ENCODE assay signal across 19 mouse cellular contexts in genomic region chr16:46616606-46617005, GRCm38 (mm10).
DNase-seq lines count a peak whose midpoint lies in the region; ATAC-seq and TF ChIP-seq lines count a peak whose summit lies in the region.
"Had no signal": no experiment of that assay in that cellular context is flagged by ENCODE, and none has a peak within 500 bp of the region (broad histone marks: within the 10 kb centered on the region; RNA-seq: fewer than 3 reads in every experiment).

No protein-coding gene starts in this region.

- no peak for TF ChIP-seq CTCF in forebrain, postnatal 0 days (IDR thresholded peaks at IDR 0.05; ENCODE audit: low read depth)

- H3K4me3 ChIP-seq in forebrain, embryonic 12.5 days (replicated peaks) = no peak overlapping the region
- no peak overlapping the region for H3K4me3 ChIP-seq in forebrain, postnatal 0 days (ENCODE audit: low read depth, low read length)
- H3K4me3 ChIP-seq in midbrain, embryonic 11.5 days (ENCODE audit: low read depth, low read length) = no peak overlapping the region
- no peak overlapping the region for H3K4me3 ChIP-seq in midbrain, embryonic 14.5 days (replicated peaks; ENCODE audit: low read depth, low read length)
- H3K4me3 ChIP-seq in liver, embryonic 12.5 days = no peak overlapping the region
- H3K4me3 ChIP-seq: embryonic facial prominence, embryonic 10.5 days; embryonic facial prominence, embryonic 12.5 days; forebrain, embryonic 13.5 days had no signal

- peak; percentile 41; the same call in 1 of the 2 replicates for ATAC-seq in forebrain, embryonic 12.5 days (ENCODE audit: low FRiP score)
- ATAC-seq in forebrain, postnatal 0 days = no peak
- no peak; the same call in 1 of the 2 replicates for ATAC-seq in midbrain, embryonic 11.5 days (ENCODE audit: low FRiP score)
- no peak for ATAC-seq in midbrain, embryonic 14.5 days (ENCODE audit: low FRiP score, low TSS enrichment)
- no peak for ATAC-seq in liver, embryonic 12.5 days
- ATAC-seq: forebrain, embryonic 13.5 days; forebrain, embryonic 16.5 days had no signal

- H3K9me3 ChIP-seq in forebrain, embryonic 12.5 days = no peaks in the 10 kb centered on the region
- no peaks in the 10 kb centered on the region for H3K9me3 ChIP-seq in forebrain, postnatal 0 days (ENCODE audit: low read length)
- H3K9me3 ChIP-seq in midbrain, embryonic 11.5 days (ENCODE audit: control insufficient read depth, low read length) = no peaks in the 10 kb centered on the region
- H3K9me3 ChIP-seq in midbrain, embryonic 14.5 days (ENCODE audit: control insufficient read depth, low read length) = no peaks in the 10 kb centered on the region
- H3K9me3 ChIP-seq in liver, embryonic 12.5 days (replicated peaks) = no peaks in the 10 kb centered on the region
- H3K9me3 ChIP-seq: embryonic facial prominence, embryonic 10.5 days; embryonic facial prominence, embryonic 12.5 days; forebrain, embryonic 13.5 days had no signal

- H3K9ac ChIP-seq in forebrain, embryonic 12.5 days = no peak overlapping the region
- H3K9ac ChIP-seq in forebrain, postnatal 0 days = no peak overlapping the region
- H3K9ac ChIP-seq in midbrain, embryonic 11.5 days (ENCODE audit: low read length) = no peak overlapping the region
- no peak overlapping the region for H3K9ac ChIP-seq in midbrain, embryonic 14.5 days (replicated peaks; ENCODE audit: low read length)
- H3K9ac ChIP-seq in liver, embryonic 12.5 days = no peak overlapping the region
- H3K9ac ChIP-seq: embryonic facial prominence, embryonic 12.5 days; forebrain, embryonic 13.5 days had no signal

- no peak overlapping the region for H3K4me2 ChIP-seq in forebrain, embryonic 12.5 days
- H3K4me2 ChIP-seq in forebrain, postnatal 0 days (ENCODE audit: low read depth) = no peak overlapping the region
- H3K4me2 ChIP-seq in midbrain, embryonic 11.5 days = no peak overlapping the region
- H3K4me2 ChIP-seq in midbrain, embryonic 14.5 days (ENCODE audit: low read length) = no peak overlapping the region
- no peak overlapping the region for H3K4me2 ChIP-seq in liver, embryonic 12.5 days
- H3K4me2 ChIP-seq: embryonic facial prominence, embryonic 12.5 days; forebrain, embryonic 13.5 days had no signal

- H3K27ac ChIP-seq in forebrain, embryonic 12.5 days = no peak overlapping the region
- H3K27ac ChIP-seq in forebrain, postnatal 0 days (ENCODE audit: low read depth, low read length) = no peak overlapping the region
- no peak overlapping the region for H3K27ac ChIP-seq in midbrain, embryonic 11.5 days (ENCODE audit: low read depth, low read length)
- H3K27ac ChIP-seq in midbrain, embryonic 14.5 days (replicated peaks; ENCODE audit: low read depth, low read length) = no peak overlapping the region
- no peak overlapping the region for H3K27ac ChIP-seq in liver, embryonic 12.5 days
- H3K27ac ChIP-seq: embryonic facial prominence, embryonic 10.5 days; embryonic facial prominence, embryonic 12.5 days; forebrain, embryonic 13.5 days had no signal

- no peak for DNase-seq in forebrain, postnatal 0 days
- peak; percentile 59 for DNase-seq in midbrain, embryonic 11.5 days (ENCODE audit: low spot score, missing footprints)
- DNase-seq in midbrain, embryonic 14.5 days = no peak
- peak; percentile 64 for DNase-seq in retina, embryonic 14.5 days (ENCODE audit: low spot score)
- DNase-seq in ovary, postnatal 10 days (ENCODE audit: low spot score) = no peak
- DNase-seq: adrenal gland, adult 2 months; adrenal gland, postnatal 10 days; adrenal gland, postnatal 25 days; cerebellum, adult 11-12 months; cerebellum, adult 2 months; cerebellum, adult 9-10 months; cerebellum, postnatal 10 days; cerebellum, postnatal 25 days had no signal

- H3K27me3 ChIP-seq in forebrain, embryonic 12.5 days = no peaks in the 10 kb centered on the region
- no peaks in the 10 kb centered on the region for H3K27me3 ChIP-seq in forebrain, postnatal 0 days (ENCODE audit: insufficient read depth, low read length)
- H3K27me3 ChIP-seq in midbrain, embryonic 11.5 days (ENCODE audit: control insufficient read depth, insufficient read depth, low read length) = no peaks in the 10 kb centered on the region
- no peaks in the 10 kb centered on the region for H3K27me3 ChIP-seq in midbrain, embryonic 14.5 days (ENCODE audit: control insufficient read depth, insufficient read depth, low read length)
- no peaks in the 10 kb centered on the region for H3K27me3 ChIP-seq in liver, embryonic 12.5 days (replicated peaks)
- H3K27me3 ChIP-seq: embryonic facial prominence, embryonic 12.5 days; forebrain, embryonic 13.5 days had no signal

- no peaks in the 10 kb centered on the region for H3K36me3 ChIP-seq in forebrain, embryonic 12.5 days (replicated peaks)
- H3K36me3 ChIP-seq in forebrain, postnatal 0 days (ENCODE audit: insufficient read depth) = no peaks in the 10 kb centered on the region
- no peaks in the 10 kb centered on the region for H3K36me3 ChIP-seq in midbrain, embryonic 11.5 days (ENCODE audit: control insufficient read depth, insufficient read depth, low read length)
- no peaks in the 10 kb centered on the region for H3K36me3 ChIP-seq in midbrain, embryonic 14.5 days (ENCODE audit: control insufficient read depth, insufficient read depth, low read length)
- no peaks in the 10 kb centered on the region for H3K36me3 ChIP-seq in liver, embryonic 12.5 days
- H3K36me3 ChIP-seq: embryonic facial prominence, embryonic 10.5 days; embryonic facial prominence, embryonic 12.5 days had no signal

- no peaks in the 10 kb centered on the region for H3K4me1 ChIP-seq in forebrain, embryonic 12.5 days
- no peaks in the 10 kb centered on the region for H3K4me1 ChIP-seq in forebrain, postnatal 0 days (ENCODE audit: insufficient read depth)
- H3K4me1 ChIP-seq in midbrain, embryonic 11.5 days (ENCODE audit: control insufficient read depth, insufficient read depth, low read length) = no peaks in the 10 kb centered on the region
- H3K4me1 ChIP-seq in midbrain, embryonic 14.5 days (ENCODE audit: control insufficient read depth, insufficient read depth, low read length) = no peaks in the 10 kb centered on the region
- no peaks in the 10 kb centered on the region for H3K4me1 ChIP-seq in liver, embryonic 12.5 days
- H3K4me1 ChIP-seq: embryonic facial prominence, embryonic 10.5 days; embryonic facial prominence, embryonic 12.5 days; forebrain, embryonic 13.5 days had no signal

Comparison
In these comparisons a context has a peak if more than half of its experiments do, and no peak if none do; other contexts are left out.
1. DNase-seq: peak in midbrain, embryonic 11.5 days (single experiment) and retina, embryonic 14.5 days (single experiment); none in forebrain, postnatal 0 days (single experiment), midbrain, embryonic 14.5 days (single experiment) and ovary, postnatal 10 days (single experiment).